Mouse (Mus musculus) CH12.LX (cell line): ENCODE measurements around the gene Rrp36. TPM values are rescaled to one million over a fixed set of nuclear protein-coding genes. Genes with fewer than 3 reads are reported as not detected.

Experiments used
- DNase-seq: peaks from one replicate; pipeline ENCODE4 v3.0.0-alpha.2; 2013; ENCODE audit errors: extremely low read depth
- H3K27ac ChIP-seq: 2 replicates; pipeline ENCODE4 v1.5.1; 2012; ENCODE audit warnings: low read depth, mild to moderate bottlenecking, control low read depth, moderate library complexity; ENCODE audit not compliant: insufficient read depth
- H3K27me3 ChIP-seq: replicated peaks from 2 replicates; pipeline ENCODE3; 2012; ENCODE audit warnings: inconsistent platforms
- H3K36me3 ChIP-seq, 2 experiments: replicated peaks in 1 of 2; 2 replicates each; pipeline versions ENCODE3 to v1.6.1; 2012; ENCODE audit warnings: inconsistent platforms in 1 of 2, low read length in 1 of 2, mild to moderate bottlenecking in 1 of 2, mixed read lengths in 1 of 2, moderate library complexity in 1 of 2; ENCODE audit not compliant: control insufficient read depth in 1 of 2, insufficient read depth in 1 of 2
- H3K4me1 ChIP-seq, 2 experiments: 2 replicates each; pipeline ENCODE4 v1.6.1; 2012; ENCODE audit warnings: inconsistent platforms in 1 of 2, moderate library complexity in 1 of 2; ENCODE audit not compliant: insufficient read depth in 2 of 2, control insufficient read depth in 1 of 2
- H3K4me2 ChIP-seq: 2 replicates; pipeline ENCODE4 v1.6.1; 2012; ENCODE audit warnings: low read depth, mild to moderate bottlenecking, control low read depth; ENCODE audit not compliant: poor library complexity, insufficient read depth, severe bottlenecking
- H3K4me3 ChIP-seq, 3 experiments: fragments of 150-350 bp in 1 of 3; sonication (generic) in 1 of 3; replicated peaks in 1 of 3; 2 replicates each; pipeline versions ENCODE3 to v1.5.1; 2011 to 2012; ENCODE audit warnings: low read depth in 2 of 3, low read length in 2 of 3, mild to moderate bottlenecking in 2 of 3, moderate library complexity in 2 of 3, control low read depth in 1 of 3, improper control_type of control experiment in 1 of 3, inconsistent platforms in 1 of 3, mixed read lengths in 1 of 3; ENCODE audit not compliant: poor library complexity in 1 of 3
- H3K79me2 ChIP-seq: replicated peaks from 2 replicates; pipeline ENCODE4 v1.6.1; 2012; ENCODE audit warnings: mild to moderate bottlenecking, moderate library complexity; ENCODE audit not compliant: control insufficient read depth, poor library complexity, insufficient read depth, severe bottlenecking; ENCODE audit errors: extremely low read depth
- H3K9ac ChIP-seq: 2 replicates; pipeline ENCODE4 v1.6.1; 2012; ENCODE audit warnings: low read depth, mild to moderate bottlenecking, control low read depth, moderate library complexity; ENCODE audit not compliant: insufficient read depth
- H3K9me3 ChIP-seq: replicated peaks from 2 replicates; pipeline ENCODE3; 2012; ENCODE audit warnings: low read length, inconsistent platforms, mixed read lengths
- BHLHE40 ChIP-seq: IDR thresholded peaks from 2 replicates; pipeline ENCODE4 v1.6.1; 2011; ENCODE audit warnings: mild to moderate bottlenecking, low read depth, low read length, improper control_type of control experiment
- CTCF ChIP-seq, 2 experiments: IDR thresholded peaks in 1 of 2; conservative IDR thresholded peaks in 1 of 2; 2 replicates each; pipeline ENCODE4 v1.5.1; 2011 to 2012; ENCODE audit warnings: low read depth in 2 of 2, low read length in 2 of 2, improper control_type of control experiment in 1 of 2, inconsistent platforms in 1 of 2, mild to moderate bottlenecking in 1 of 2, moderate library complexity in 1 of 2
- E2F4 ChIP-seq: IDR thresholded peaks from 2 replicates; pipeline ENCODE4 v1.6.1; 2011; ENCODE audit warnings: low read depth, low read length, improper control_type of control experiment; ENCODE audit not compliant: insufficient replicate concordance
- EP300 ChIP-seq: IDR thresholded peaks from 2 replicates; pipeline ENCODE4 v1.6.1; 2011; ENCODE audit warnings: low read length, improper control_type of control experiment
- HCFC1 ChIP-seq: IDR thresholded peaks from 2 replicates; pipeline ENCODE4 v1.6.1; 2012; ENCODE audit warnings: low read depth, mild to moderate bottlenecking, inconsistent platforms, low read length, improper control_type of control experiment
- MAFK ChIP-seq: IDR thresholded peaks from 2 replicates; pipeline ENCODE4 v1.6.1; 2011; ENCODE audit warnings: low read length, improper control_type of control experiment; ENCODE audit not compliant: insufficient replicate concordance
- PAX5 ChIP-seq: IDR thresholded peaks from 2 replicates; pipeline ENCODE4 v1.6.1; 2012; ENCODE audit warnings: low read length, inconsistent platforms, mixed read lengths
- POLR2A ChIP-seq: IDR thresholded peaks from 2 replicates; pipeline ENCODE4 v1.6.1; 2011; ENCODE audit warnings: low read depth, mild to moderate bottlenecking, improper control_type of control experiment, low read length
- RCOR1 ChIP-seq: conservative IDR thresholded peaks from 2 replicates; pipeline ENCODE4 v1.6.1; 2012; ENCODE audit warnings: low read depth, mild to moderate bottlenecking, inconsistent platforms, low read length, improper control_type of control experiment
- SIN3A ChIP-seq: IDR thresholded peaks from 2 replicates; pipeline ENCODE4 v1.6.1; 2012; ENCODE audit warnings: low read length, improper control_type of control experiment, inconsistent platforms
- TBP ChIP-seq: conservative IDR thresholded peaks from 2 replicates; pipeline ENCODE4 v1.6.1; 2011; ENCODE audit warnings: low read depth, low read length, improper control_type of control experiment
- USF1 ChIP-seq: IDR thresholded peaks from 2 replicates; pipeline ENCODE4 v1.6.1; 2014; ENCODE audit warnings: low read depth, mild to moderate bottlenecking, inconsistent platforms, low read length, improper control_type of control experiment
- dilution Hi-C: fragments of 300-500 bp; cut with MboI; formaldehyde crosslinking; loops from 2 replicates; pipeline ENCODE4 v1.14.3; 2020; ENCODE audit warnings: low sequenced_read_pairs; ENCODE audit not compliant: extremely low pct_unique_long_range_greater_than_20kb, extremely low pct_ligation_motif_present
- in situ Hi-C: fragments of 300-500 bp; cut with MboI; formaldehyde crosslinking; loops from 3 replicates; pipeline ENCODE4 v1.14.3; 2019; ENCODE audit warnings: low sequenced_read_pairs, low pct_ligation_motif_present, low pct_unique_long_range_greater_than_20kb, mixed read lengths
- polyA plus RNA-seq: library from polyadenylated mRNA; unstranded; fragments of >175 nt; gene quantifications from 2 replicates; pipeline ENCODE4 v1.2.1, GENCODE M21; 2012; ENCODE audit warnings: low read depth; ENCODE audit not compliant: insufficient read length
- total RNA-seq, 2 experiments: library from RNA; depleted of rRNA; stranded (reverse); fragments of 300-350 nt in 1 of 2; fragments of >200 nt in 1 of 2; gene quantifications; 2 replicates each; pipeline ENCODE4 v1.2.3; 2012 to 2014

Rrp36 gene
- total and polyA plus RNA-seq, 3 experiments = 38.1 to 53.6 (median 46.1) TPM

- Histone ChIP-seq H3K4me3 (no peak overlapping the region), H3K4me1 (peaks cover 30 to 52% of the 10 kb centered on the region in 2 experiments), H3K36me3 (no peaks in the 10 kb centered on the region), H3K9me3 (no peaks in the 10 kb centered on the region), H3K27ac (peak overlapping the region; percentile 61; the same call in 1 of the 2 replicates), H3K27me3 (no peaks in the 10 kb centered on the region), H3K79me2 (no peaks in the 10 kb centered on the region), H3K4me2 (peak overlapping the region; percentile 51), H3K9ac (no peak overlapping the region)
- no peak for DNase-seq
- in situ Hi-C loops = no loop called here
- TF ChIP-seq E2F4 (no peak), USF1 (no peak), EP300 (0 out of 2 replicates have a peak, but pooled peaks have one; percentile 17)
- dilution Hi-C loops = no loop called here
Observed at GRCm38 (mm10) chr17:46618394-46618768, 55.8 kb downstream of the Rrp36 start.

GRCm38 (mm10) chr17:46617799-46618198 is 56.4 kb downstream of the Rrp36 start:
- TF ChIP-seq TBP (no peak), CTCF (conservative IDR thresholded peaks at IDR 0.05 in 1 of 2, IDR thresholded peaks at IDR 0.05 in 1 of 2; ENCODE audit: low read depth in 2 of 2, low read length in 2 of 2) (no peak), BHLHE40 (no peak), SIN3A (no peak), POLR2A (no peak), HCFC1 (no peak), RCOR1 (no peak), PAX5 (no peak), EP300 (no peak), MAFK (no peak)
- TF ChIP-seq, all 38 proteins: peak for 0
- Histone ChIP-seq H3K79me2 (no peaks in the 10 kb centered on the region), H3K27ac (no peak overlapping the region), H3K9ac (no peak overlapping the region), H3K4me3 (no peak overlapping the region), H3K36me3 (no peaks in the 10 kb centered on the region), H3K4me2 (no peak overlapping the region; the same call in 1 of the 2 replicates), H3K4me1 (peaks cover 24 to 49% of the 10 kb centered on the region in 2 experiments), H3K27me3 (no peaks in the 10 kb centered on the region), H3K9me3 (no peaks in the 10 kb centered on the region)
- in situ Hi-C loops = no loop called here
- DNase-seq = no peak
- dilution Hi-C loops = no loop called here

Other genes starting within 250 kb of the Rrp36 start
Only the 20 nearest of the 22 such genes appear.
- not detected in 2 replicates for gene Slc22a7, start 235.9 kb downstream of the Rrp36 start, total RNA-seq (2012; rRNA removed)
- not detected in 2 replicates for gene Slc22a7, start 235.9 kb downstream of the Rrp36 start, total RNA-seq (2014; rRNA removed)
- gene Slc22a7, start 235.9 kb downstream of the Rrp36 start, polyA plus RNA-seq = not detected in 2 replicates
- gene Ttbk1, start 186.7 kb downstream of the Rrp36 start, total RNA-seq (2012; rRNA removed) = 0.04 and 0.08 TPM in 2 replicates
- gene Ttbk1, start 186.7 kb downstream of the Rrp36 start, total RNA-seq (2014; rRNA removed) = not detected in 2 replicates
- gene Ttbk1, start 186.7 kb downstream of the Rrp36 start, polyA plus RNA-seq = not detected in 2 replicates
- 18.5 and 19.9 TPM in 2 replicates for gene Dnph1, start 177.6 kb downstream of the Rrp36 start, total RNA-seq (2012; rRNA removed)
- gene Dnph1, start 177.6 kb downstream of the Rrp36 start, total RNA-seq (2014; rRNA removed) = 27.3 and 30.2 TPM in 2 replicates
- gene Dnph1, start 177.6 kb downstream of the Rrp36 start, polyA plus RNA-seq = 27.2 and 28.4 TPM in 2 replicates
- gene Cul9, start 128.0 kb downstream of the Rrp36 start, total RNA-seq (2012; rRNA removed) = 0.08 TPM in 2 replicates
- gene Cul9, start 128.0 kb downstream of the Rrp36 start, total RNA-seq (2014; rRNA removed) = 0.05 TPM in 1 of 2 replicates, not detected in the other
- 0.27 and 0.65 TPM in 2 replicates for gene Cul9, start 128.0 kb downstream of the Rrp36 start, polyA plus RNA-seq
- gene Srf, start 118.2 kb downstream of the Rrp36 start, total RNA-seq (2012; rRNA removed) = 38.2 and 48.1 TPM in 2 replicates
- 40.8 and 54.5 TPM in 2 replicates for gene Srf, start 118.2 kb downstream of the Rrp36 start, total RNA-seq (2014; rRNA removed)
- gene Srf, start 118.2 kb downstream of the Rrp36 start, polyA plus RNA-seq = 60.1 and 81.6 TPM in 2 replicates
- 2.9 and 4.8 TPM in 2 replicates for gene Ptk7, start 44.8 kb downstream of the Rrp36 start, total RNA-seq (2012; rRNA removed)
- gene Ptk7, start 44.8 kb downstream of the Rrp36 start, total RNA-seq (2014; rRNA removed) = 0.11 and 0.14 TPM in 2 replicates
- gene Ptk7, start 44.8 kb downstream of the Rrp36 start, polyA plus RNA-seq = 0.20 and 0.29 TPM in 2 replicates
- gene Klc4, start 28.3 kb downstream of the Rrp36 start, total RNA-seq (2012; rRNA removed) = 7.8 and 10.7 TPM in 2 replicates
- 6.6 and 8.3 TPM in 2 replicates for gene Klc4, start 28.3 kb downstream of the Rrp36 start, total RNA-seq (2014; rRNA removed)
- gene Klc4, start 28.3 kb downstream of the Rrp36 start, polyA plus RNA-seq = 6.7 and 7.8 TPM in 2 replicates
- 235 and 238 TPM in 2 replicates for gene Mrpl2, start 28.1 kb downstream of the Rrp36 start, total RNA-seq (2012; rRNA removed)
- 128 and 130 TPM in 2 replicates for gene Mrpl2, start 28.1 kb downstream of the Rrp36 start, total RNA-seq (2014; rRNA removed)
- 158 and 201 TPM in 2 replicates for gene Mrpl2, start 28.1 kb downstream of the Rrp36 start, polyA plus RNA-seq
- 76.0 and 82.5 TPM in 2 replicates for gene Cul7, start 24.0 kb downstream of the Rrp36 start, total RNA-seq (2012; rRNA removed)
- 33.3 and 37.7 TPM in 2 replicates for gene Cul7, start 24.0 kb downstream of the Rrp36 start, total RNA-seq (2014; rRNA removed)
- gene Cul7, start 24.0 kb downstream of the Rrp36 start, polyA plus RNA-seq = 65.9 and 68.1 TPM in 2 replicates
- gene Mea1, start 4.4 kb upstream of the Rrp36 start, total RNA-seq (2012; rRNA removed) = 94.3 and 106 TPM in 2 replicates
- 68.3 and 73.8 TPM in 2 replicates for gene Mea1, start 4.4 kb upstream of the Rrp36 start, total RNA-seq (2014; rRNA removed)
- gene Mea1, start 4.4 kb upstream of the Rrp36 start, polyA plus RNA-seq = 86.1 and 110 TPM in 2 replicates
- 66.7 and 72.3 TPM in 2 replicates for gene Klhdc3, start 6.6 kb upstream of the Rrp36 start, total RNA-seq (2012; rRNA removed)
- 15.9 and 19.5 TPM in 2 replicates for gene Klhdc3, start 6.6 kb upstream of the Rrp36 start, total RNA-seq (2014; rRNA removed)
- 126 and 130 TPM in 2 replicates for gene Klhdc3, start 6.6 kb upstream of the Rrp36 start, polyA plus RNA-seq
- gene Ppp2r5d, start 30.8 kb upstream of the Rrp36 start, total RNA-seq (2012; rRNA removed) = 57.7 and 63.8 TPM in 2 replicates
- 56.2 and 59.0 TPM in 2 replicates for gene Ppp2r5d, start 30.8 kb upstream of the Rrp36 start, total RNA-seq (2014; rRNA removed)
- gene Ppp2r5d, start 30.8 kb upstream of the Rrp36 start, polyA plus RNA-seq = 70.6 and 75.4 TPM in 2 replicates
- gene Pex6, start 37.1 kb upstream of the Rrp36 start, total RNA-seq (2012; rRNA removed) = 27.8 and 31.8 TPM in 2 replicates
- gene Pex6, start 37.1 kb upstream of the Rrp36 start, total RNA-seq (2014; rRNA removed) = 13.7 and 14.1 TPM in 2 replicates
- 23.2 and 26.5 TPM in 2 replicates for gene Pex6, start 37.1 kb upstream of the Rrp36 start, polyA plus RNA-seq
- 0.13 and 0.25 TPM in 2 replicates for gene Gnmt, start 54.8 kb upstream of the Rrp36 start, total RNA-seq (2012; rRNA removed)
- gene Gnmt, start 54.8 kb upstream of the Rrp36 start, total RNA-seq (2014; rRNA removed) = 0.38 TPM in 1 of 2 replicates, not detected in the other
- gene Gnmt, start 54.8 kb upstream of the Rrp36 start, polyA plus RNA-seq = 0.71 and 1.2 TPM in 2 replicates
- gene Cnpy3, start 77.9 kb upstream of the Rrp36 start, total RNA-seq (2012; rRNA removed) = 82.5 and 102 TPM in 2 replicates
- gene Cnpy3, start 77.9 kb upstream of the Rrp36 start, total RNA-seq (2014; rRNA removed) = 78.6 and 80.4 TPM in 2 replicates
- 94.8 and 111 TPM in 2 replicates for gene Cnpy3, start 77.9 kb upstream of the Rrp36 start, polyA plus RNA-seq
- gene Ptcra, start 89.4 kb upstream of the Rrp36 start, total RNA-seq (2012; rRNA removed) = 0.34 and 0.59 TPM in 2 replicates
- gene Ptcra, start 89.4 kb upstream of the Rrp36 start, total RNA-seq (2014; rRNA removed) = 0.17 TPM in 1 of 2 replicates, not detected in the other
- gene Ptcra, start 89.4 kb upstream of the Rrp36 start, polyA plus RNA-seq = 0.56 and 0.71 TPM in 2 replicates
- gene 2310039H08Rik, start 98.3 kb upstream of the Rrp36 start, total RNA-seq (2012; rRNA removed) = 47.0 and 65.8 TPM in 2 replicates
- gene 2310039H08Rik, start 98.3 kb upstream of the Rrp36 start, total RNA-seq (2014; rRNA removed) = 52.5 and 79.3 TPM in 2 replicates
- gene 2310039H08Rik, start 98.3 kb upstream of the Rrp36 start, polyA plus RNA-seq = 28.1 and 33.3 TPM in 2 replicates
- gene Rpl7l1, start 108.3 kb upstream of the Rrp36 start, total RNA-seq (2012; rRNA removed) = 160 and 202 TPM in 2 replicates
- 261 and 301 TPM in 2 replicates for gene Rpl7l1, start 108.3 kb upstream of the Rrp36 start, total RNA-seq (2014; rRNA removed)
- 296 and 383 TPM in 2 replicates for gene Rpl7l1, start 108.3 kb upstream of the Rrp36 start, polyA plus RNA-seq
- 7.1 and 7.4 TPM in 2 replicates for gene Bicral, start 184.1 kb upstream of the Rrp36 start, total RNA-seq (2012; rRNA removed)
- gene Bicral, start 184.1 kb upstream of the Rrp36 start, total RNA-seq (2014; rRNA removed) = 2.4 and 3.0 TPM in 2 replicates
- gene Bicral, start 184.1 kb upstream of the Rrp36 start, polyA plus RNA-seq = 5.0 and 5.9 TPM in 2 replicates
- 27.8 and 32.8 TPM in 2 replicates for gene Tbcc, start 216.3 kb upstream of the Rrp36 start, total RNA-seq (2012; rRNA removed)
- gene Tbcc, start 216.3 kb upstream of the Rrp36 start, total RNA-seq (2014; rRNA removed) = 19.4 and 21.6 TPM in 2 replicates
- 15.1 and 16.4 TPM in 2 replicates for gene Tbcc, start 216.3 kb upstream of the Rrp36 start, polyA plus RNA-seq